Mouse (Mus musculus): ENCODE data around the gene Btbd2.

DNA sequence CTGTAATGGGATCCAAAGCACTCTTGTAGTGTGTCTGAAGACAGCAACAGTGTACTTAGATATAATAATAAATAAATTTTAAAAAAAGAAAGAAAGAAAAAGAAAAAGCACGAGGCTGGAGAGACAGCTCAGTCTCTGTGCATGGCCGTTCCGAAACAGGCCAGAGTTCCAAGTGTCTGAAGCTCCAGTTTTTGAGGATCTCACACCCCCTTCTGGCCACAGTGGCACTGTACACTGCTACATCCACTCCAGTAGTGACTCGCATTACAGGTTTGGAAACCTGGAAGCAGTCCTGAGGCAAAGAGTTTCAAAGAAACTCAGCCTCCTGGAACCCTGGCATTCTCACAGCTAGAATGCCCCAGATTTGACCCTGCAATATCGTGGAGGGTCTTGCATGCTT, 31.0 kb upstream of the Btbd2 start:
- no peak for TF ChIP-seq CTCF (IDR thresholded peaks at IDR 0.05; ENCODE audit: insufficient read depth, low read depth, low read length)
- TF ChIP-seq POLR2A (IDR thresholded peaks at IDR 0.05; ENCODE audit: insufficient read depth, low read depth, low read length), result no peak

Measured in olfactory bulb, adult 2 months (tissue).